Mouse (Mus musculus): ENCODE data around the gene Glrx3. TPM values are rescaled to one million over a fixed set of nuclear protein-coding genes. Genes with fewer than 3 reads are reported as not detected.
"Not testable (repeated sequence)": the region's sequence is repeated elsewhere in the genome, so short reads cannot be mapped to it uniquely, and the experiment has no call there.

Gene Glrx3
- polyA plus RNA-seq, 1 experiment from 2014 or later, result 211 TPM

DNA sequence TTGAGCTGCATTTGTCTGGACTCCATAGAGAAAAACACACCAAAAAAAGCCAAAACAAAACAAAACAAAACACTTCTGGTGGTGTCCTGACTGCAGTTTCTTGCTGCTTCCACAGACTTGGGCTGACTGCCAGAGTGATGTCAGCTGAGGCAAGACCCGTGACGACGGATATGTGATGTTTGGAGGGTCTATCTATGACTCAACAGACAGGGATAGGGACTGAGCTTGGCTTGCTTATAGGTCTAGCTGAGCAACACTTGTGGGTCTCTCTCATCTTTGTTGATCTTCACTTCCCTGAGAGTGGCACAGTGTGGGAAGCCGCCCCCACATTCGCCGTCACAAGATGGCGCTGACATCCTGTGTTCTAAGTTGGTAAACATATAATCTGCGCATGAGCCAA is 22.7 kb upstream of the Glrx3 start:
- H3K9me3 ChIP-seq (ENCODE audit: control insufficient read depth, low read length), result no peaks in the 10 kb centered on the region
- no peak for ATAC-seq (replicated peaks; ENCODE audit: low FRiP score)

DNA sequence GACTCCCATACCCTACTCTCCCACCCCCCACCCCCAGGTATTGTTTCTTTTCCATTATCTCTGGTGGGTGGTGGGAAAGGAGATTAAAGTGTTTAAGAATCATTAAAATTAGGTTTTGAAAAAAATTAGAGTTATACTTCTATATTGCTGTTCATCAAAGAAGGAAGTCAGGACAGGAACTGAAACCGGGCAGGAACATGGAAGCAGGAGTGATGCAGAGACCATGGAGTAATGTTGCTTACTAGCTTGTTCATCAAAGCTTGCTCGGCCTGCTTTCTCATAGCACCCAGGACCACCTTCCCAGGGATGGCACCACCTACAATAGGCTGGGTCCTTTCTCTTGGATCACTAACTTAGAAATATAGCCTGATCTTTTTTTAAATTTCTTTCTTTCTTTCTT is 16.9 kb upstream of the Glrx3 start:
- no peak overlapping the region for H3K4me3 ChIP-seq (ENCODE audit: low read depth, low read length)
- H3K4me1 ChIP-seq (replicated peaks; ENCODE audit: control insufficient read depth, insufficient read depth, low read length), result no peaks in the 10 kb centered on the region
- H3K9ac ChIP-seq (ENCODE audit: low read depth, low read length), result no peak overlapping the region
- no peaks in the 10 kb centered on the region for H3K27me3 ChIP-seq (replicated peaks; ENCODE audit: control insufficient read depth, insufficient read depth, low read length)
- 74% methylated on average over 2 of the region's 2 CpGs for WGBS
- no peaks in the 10 kb centered on the region for H3K9me3 ChIP-seq (ENCODE audit: control insufficient read depth, low read length)
- no peak overlapping the region for H3K27ac ChIP-seq (ENCODE audit: low read depth, low read length)
- ATAC-seq (replicated peaks; ENCODE audit: low FRiP score) (no peak), DNase-seq (ENCODE audit: low spot score) (no peak)
- no peak overlapping the region for H3K4me2 ChIP-seq
- no peaks in the 10 kb centered on the region for H3K36me3 ChIP-seq (ENCODE audit: control insufficient read depth, insufficient read depth, low read length)

More for the DNA sequence above, 22.7 kb upstream of the Glrx3 start:
- Histone ChIP-seq H3K27me3 (replicated peaks; ENCODE audit: control insufficient read depth, insufficient read depth, low read length) (no peaks in the 10 kb centered on the region), H3K27ac (ENCODE audit: low read depth, low read length) (no peak overlapping the region), H3K4me1 (replicated peaks; ENCODE audit: control insufficient read depth, insufficient read depth, low read length) (peaks cover 5% of the 10 kb centered on the region; the same call in 1 of the 2 replicates), H3K4me3 (ENCODE audit: low read depth, low read length) (no peak overlapping the region), H3K9ac (ENCODE audit: low read depth, low read length) (no peak overlapping the region), H3K4me2 (no peak overlapping the region), H3K36me3 (ENCODE audit: control insufficient read depth, insufficient read depth, low read length) (no peaks in the 10 kb centered on the region)
- 92% methylated on average over 8 of the region's 8 CpGs for WGBS
- DNase-seq (ENCODE audit: low spot score), result no peak

DNA sequence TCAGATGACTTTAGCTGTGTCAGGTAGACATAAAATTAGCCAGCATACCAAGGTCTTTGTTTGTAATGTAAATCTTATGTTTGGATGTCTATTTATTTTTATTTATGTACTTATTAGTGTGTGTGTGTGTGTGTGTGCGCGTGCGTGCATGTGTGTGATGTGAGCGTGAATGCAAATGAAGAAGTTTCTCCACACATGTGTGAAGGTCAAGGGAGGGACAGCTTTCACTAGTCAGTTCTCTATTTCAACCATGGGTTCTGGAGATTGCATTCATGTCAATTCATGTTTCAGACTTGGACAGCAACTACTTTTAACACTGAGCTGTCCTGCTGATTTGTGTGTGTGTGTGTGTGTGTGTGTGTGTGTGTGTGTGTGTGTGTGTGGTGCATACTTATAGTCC is 16.2 kb upstream of the Glrx3 start:
- WGBS, result 96% methylated on average over 4 of the region's 4 CpGs
- ATAC-seq (replicated peaks; ENCODE audit: low FRiP score) (no peak), DNase-seq (ENCODE audit: low spot score) (no peak)
- no peaks in the 10 kb centered on the region for H3K9me3 ChIP-seq (ENCODE audit: control insufficient read depth, low read length)
- H3K36me3 ChIP-seq (ENCODE audit: control insufficient read depth, insufficient read depth, low read length), result no peaks in the 10 kb centered on the region
- H3K4me1 ChIP-seq (replicated peaks; ENCODE audit: control insufficient read depth, insufficient read depth, low read length), result no peaks in the 10 kb centered on the region
- H3K27me3 ChIP-seq (replicated peaks; ENCODE audit: control insufficient read depth, insufficient read depth, low read length), result no peaks in the 10 kb centered on the region
- H3K27ac ChIP-seq (ENCODE audit: low read depth, low read length), result no peak overlapping the region
- H3K9ac ChIP-seq (ENCODE audit: low read depth, low read length), result no peak overlapping the region
- no peak overlapping the region for H3K4me3 ChIP-seq (ENCODE audit: low read depth, low read length)
- no peak overlapping the region for H3K4me2 ChIP-seq

GRCm38 (mm10) chr7:137426693-137427092 is 10.7 kb upstream of the Glrx3 start:
- DNase-seq (ENCODE audit: low spot score) (no peak), ATAC-seq (replicated peaks; ENCODE audit: low FRiP score) (no peak)
- Histone ChIP-seq H3K36me3 (ENCODE audit: control insufficient read depth, insufficient read depth, low read length) (no peaks in the 10 kb centered on the region), H3K27me3 (replicated peaks; ENCODE audit: control insufficient read depth, insufficient read depth, low read length) (no peaks in the 10 kb centered on the region), H3K27ac (ENCODE audit: low read depth, low read length) (no peak overlapping the region), H3K9me3 (ENCODE audit: control insufficient read depth, low read length) (no peaks in the 10 kb centered on the region), H3K4me1 (replicated peaks; ENCODE audit: control insufficient read depth, insufficient read depth, low read length) (no peaks in the 10 kb centered on the region), H3K4me2 (no peak overlapping the region), H3K4me3 (ENCODE audit: low read depth, low read length) (no peak overlapping the region), H3K9ac (ENCODE audit: low read depth, low read length) (no peak overlapping the region)
- 36% methylated on average over 4 of the region's 4 CpGs for WGBS

- DNase-seq (ENCODE audit: low spot score), result no peak
- no peak overlapping the region for H3K4me3 ChIP-seq (ENCODE audit: low read depth, low read length)
- WGBS, result 62% methylated on average over 13 of the region's 13 CpGs
Observed at GRCm38 (mm10) chr7:137431769-137432603, 5.4 kb upstream of the Glrx3 start.

DNA sequence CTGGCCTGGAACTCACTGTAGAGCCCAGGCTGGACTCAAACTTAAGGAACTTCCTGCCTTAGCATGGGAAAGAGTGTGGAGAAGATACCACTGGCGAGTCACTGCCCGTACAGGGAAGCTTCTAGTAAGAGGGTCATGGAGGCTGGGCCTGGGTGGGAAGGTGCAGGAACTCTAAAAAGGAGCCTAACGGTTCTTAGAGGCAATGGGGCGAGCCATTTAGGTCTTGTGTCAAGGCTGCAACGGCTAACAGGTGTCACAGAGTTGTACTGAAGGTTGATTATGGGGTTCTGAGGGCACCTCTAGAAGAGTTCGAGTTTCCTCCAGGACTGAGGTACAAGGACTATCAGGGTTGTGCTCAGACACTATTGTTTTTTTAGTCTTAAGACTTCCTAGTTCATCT is 513 bp upstream of the Glrx3 start:
- DNase-seq (ENCODE audit: low spot score), result no peak
- ATAC-seq (replicated peaks; ENCODE audit: low FRiP score), result peak; percentile 8; the same call in 1 of the 2 replicates
- Histone ChIP-seq H3K27ac (ENCODE audit: low read depth, low read length) (no peak overlapping the region; the same call in 1 of the 2 replicates), H3K4me2 (peak overlapping the region; percentile 31; the same call in 1 of the 2 replicates), H3K4me3 (ENCODE audit: low read depth, low read length) (0 out of 2 replicates have a peak overlapping the region, but pooled peaks have one; percentile 83), H3K36me3 (ENCODE audit: control insufficient read depth, insufficient read depth, low read length) (no peaks in the 10 kb centered on the region), H3K27me3 (replicated peaks; ENCODE audit: control insufficient read depth, insufficient read depth, low read length) (no peaks in the 10 kb centered on the region), H3K9ac (ENCODE audit: low read depth, low read length) (no peak overlapping the region), H3K9me3 (ENCODE audit: control insufficient read depth, low read length) (no peaks in the 10 kb centered on the region), H3K4me1 (replicated peaks; ENCODE audit: control insufficient read depth, insufficient read depth, low read length) (peaks cover 12% of the 10 kb centered on the region)
- 70% methylated on average over 6 of the region's 6 CpGs for WGBS

More at GRCm38 (mm10) chr7:137431769-137432603, 5.4 kb upstream of the Glrx3 start:
- Histone ChIP-seq H3K9ac (ENCODE audit: low read depth, low read length) (no peak overlapping the region), H3K4me1 (replicated peaks; ENCODE audit: control insufficient read depth, insufficient read depth, low read length) (peaks cover 3% of the 10 kb centered on the region), H3K36me3 (ENCODE audit: control insufficient read depth, insufficient read depth, low read length) (no peaks in the 10 kb centered on the region), H3K4me2 (no peak overlapping the region), H3K27ac (ENCODE audit: low read depth, low read length) (no peak overlapping the region), H3K9me3 (ENCODE audit: control insufficient read depth, low read length) (no peaks in the 10 kb centered on the region), H3K27me3 (replicated peaks; ENCODE audit: control insufficient read depth, insufficient read depth, low read length) (no peaks in the 10 kb centered on the region)
- no peak for ATAC-seq (replicated peaks; ENCODE audit: low FRiP score)

DNA sequence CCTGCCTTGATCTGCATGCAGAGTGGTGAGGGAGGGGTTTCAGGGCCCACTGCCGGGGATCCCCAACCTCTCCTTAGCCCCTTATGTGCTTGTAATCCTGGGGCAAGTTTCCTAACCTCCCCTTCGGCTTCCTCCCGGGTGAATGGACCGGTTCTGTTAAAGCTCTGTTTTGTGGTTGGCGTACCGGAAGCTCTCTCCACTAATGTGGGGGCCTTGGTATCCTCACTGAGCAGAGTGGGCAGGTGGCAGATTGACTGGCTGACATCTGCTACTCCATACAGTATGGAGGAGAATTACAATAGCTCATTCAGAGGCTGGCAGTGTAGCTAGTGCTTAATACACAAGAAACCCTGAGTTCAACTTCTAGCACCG is 751 bp downstream of the Glrx3 start:
- Histone ChIP-seq H3K9ac (ENCODE audit: low read depth, low read length) (peak overlapping the region; percentile 84), H3K4me3 (ENCODE audit: low read depth, low read length) (peak overlapping the region; percentile 83), H3K27me3 (replicated peaks; ENCODE audit: control insufficient read depth, insufficient read depth, low read length) (no peaks in the 10 kb centered on the region), H3K27ac (ENCODE audit: low read depth, low read length) (peak overlapping the region; percentile 72), H3K9me3 (ENCODE audit: control insufficient read depth, low read length) (no peaks in the 10 kb centered on the region), H3K4me1 (replicated peaks; ENCODE audit: control insufficient read depth, insufficient read depth, low read length) (peaks cover 12% of the 10 kb centered on the region), H3K4me2 (peak overlapping the region; percentile 87), H3K36me3 (ENCODE audit: control insufficient read depth, insufficient read depth, low read length) (no peaks in the 10 kb centered on the region)
- DNase-seq (ENCODE audit: low spot score) (no peak), ATAC-seq (replicated peaks; ENCODE audit: low FRiP score) (peak; percentile 28; the same call in 1 of the 2 replicates)
- 7% methylated on average over 7 of the region's 7 CpGs for WGBS

DNA sequence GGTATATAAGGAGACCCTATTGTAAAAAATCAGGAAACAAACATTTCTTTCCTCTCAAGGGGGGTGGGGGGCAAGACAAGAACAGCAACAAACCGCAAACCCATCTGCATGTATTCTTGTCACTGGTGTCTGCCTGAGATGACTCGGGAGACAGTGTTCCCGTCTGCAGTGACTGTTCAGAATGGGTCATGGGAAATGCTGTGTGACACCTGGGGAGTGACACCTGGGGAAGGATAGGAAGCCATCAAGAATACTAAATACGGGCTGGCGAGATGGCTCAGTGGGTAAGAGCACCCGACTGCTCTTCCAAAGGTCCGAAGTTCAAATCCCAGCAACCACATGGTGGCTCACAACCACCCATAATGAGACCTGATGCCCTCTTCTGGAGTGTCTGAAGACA is 1.5 kb downstream of the Glrx3 start:
- Histone ChIP-seq H3K4me3 (ENCODE audit: low read depth, low read length) (peak overlapping the region; percentile 83), H3K9ac (ENCODE audit: low read depth, low read length) (peak overlapping the region; percentile 84), H3K4me2 (peak overlapping the region; percentile 87), H3K4me1 (replicated peaks; ENCODE audit: control insufficient read depth, insufficient read depth, low read length) (peaks cover 12% of the 10 kb centered on the region)
- not testable (repeated sequence) for H3K9me3 ChIP-seq (ENCODE audit: control insufficient read depth, low read length); H3K36me3 ChIP-seq (ENCODE audit: control insufficient read depth, insufficient read depth, low read length); H3K27me3 ChIP-seq (replicated peaks; ENCODE audit: control insufficient read depth, insufficient read depth, low read length); ATAC-seq (replicated peaks; ENCODE audit: low FRiP score); H3K27ac ChIP-seq (ENCODE audit: low read depth, low read length); DNase-seq (ENCODE audit: low spot score)
- 79% methylated on average over 7 of the region's 7 CpGs for WGBS

GRCm38 (mm10) chr7:137442951-137443350 is 5.5 kb downstream of the Glrx3 start:
- no peak for DNase-seq (ENCODE audit: low spot score)
- H3K36me3 ChIP-seq (ENCODE audit: control insufficient read depth, insufficient read depth, low read length), result peaks cover 2% of the 10 kb centered on the region; the same call in 1 of the 2 replicates
- no peaks in the 10 kb centered on the region for H3K27me3 ChIP-seq (replicated peaks; ENCODE audit: control insufficient read depth, insufficient read depth, low read length)
- H3K4me3 ChIP-seq (ENCODE audit: low read depth, low read length), result no peak overlapping the region
- no peak for ATAC-seq (replicated peaks; ENCODE audit: low FRiP score)
- WGBS, result 93% methylated on average over 4 of the region's 4 CpGs
- H3K4me1 ChIP-seq (replicated peaks; ENCODE audit: control insufficient read depth, insufficient read depth, low read length), result peaks cover 6% of the 10 kb centered on the region
- H3K9ac ChIP-seq (ENCODE audit: low read depth, low read length), result no peak overlapping the region
- no peak overlapping the region for H3K27ac ChIP-seq (ENCODE audit: low read depth, low read length)
- H3K4me2 ChIP-seq, result no peak overlapping the region
- H3K9me3 ChIP-seq (ENCODE audit: control insufficient read depth, low read length), result no peaks in the 10 kb centered on the region
